Mouse (Mus musculus): Measurements from ENCODE around the gene Acsl6. TPM values are rescaled to one million over a fixed set of nuclear protein-coding genes. Genes with fewer than 3 reads are reported as not detected.

The Acsl6 gene
- polyA plus RNA-seq (2014; fragmentation: Illumina TruSeq; extraction: RNeasy Lipid Tissue Mini Kit (QIAGEN cat#74804)) = 1.0 TPM

DNA sequence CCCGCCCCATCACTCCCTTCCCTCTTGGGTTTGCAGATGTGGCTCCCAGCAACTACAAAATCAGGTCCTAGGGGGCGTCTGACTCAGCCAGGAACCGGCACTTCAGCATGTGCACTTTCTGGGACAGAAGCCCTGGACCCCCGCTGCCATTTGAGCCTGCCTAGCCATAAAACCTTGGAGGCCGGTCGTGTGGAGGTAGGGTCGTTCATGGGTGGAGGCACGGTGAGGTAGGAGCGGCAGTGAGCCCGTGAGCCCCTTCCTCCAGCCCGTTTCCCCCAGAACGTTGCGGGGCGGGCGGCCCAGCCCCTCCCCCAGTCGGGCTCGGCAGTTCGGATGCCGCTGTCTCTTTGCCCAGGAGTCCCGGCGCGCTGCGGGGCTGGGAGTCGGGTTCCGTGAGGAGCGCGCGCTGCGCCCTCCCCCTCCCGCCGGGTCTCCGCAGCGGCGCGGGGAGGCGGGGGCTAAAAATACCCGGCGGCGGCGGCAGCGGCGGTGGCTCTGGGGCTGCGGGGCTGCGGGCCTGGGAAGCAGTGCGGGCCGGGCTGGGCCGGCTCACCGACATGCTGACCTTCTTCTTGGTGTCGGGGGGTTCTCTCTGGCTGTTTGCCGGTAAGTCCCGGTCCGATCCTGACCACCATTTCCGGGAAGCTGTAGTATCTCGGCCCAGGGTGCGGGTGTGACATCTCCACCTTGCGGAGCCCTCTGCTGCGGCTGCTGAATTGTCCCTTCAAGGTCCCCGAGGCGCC, at the start of gene Acsl6:
Gene Acsl6, plus strand, starts transcription at position 71 of the 743 bp plus-strand sequence.

DNA sequence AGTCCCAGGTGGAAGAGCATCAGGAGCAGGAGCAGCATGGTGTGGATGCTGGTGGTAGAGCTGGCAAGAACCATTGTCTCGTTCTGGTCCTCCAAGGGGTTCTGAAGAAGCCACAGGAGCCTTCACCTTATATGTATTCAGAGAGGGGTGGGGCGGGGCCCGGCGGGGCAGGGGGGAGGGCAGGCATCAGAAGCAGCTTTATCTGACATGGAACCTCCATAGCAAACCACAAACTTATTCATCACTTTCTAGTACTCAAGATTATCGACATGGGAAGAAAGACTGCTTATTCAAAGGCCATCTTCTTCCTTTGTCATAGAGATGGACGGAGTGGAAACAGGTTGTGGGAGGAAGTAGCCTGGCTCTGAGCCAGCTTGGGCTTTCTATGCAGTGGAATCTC, 36.4 kb upstream of the Acsl6 start, which contains the start of gene Il3:
Gene Il3, minus strand, starts transcription at position 101 of the 400 bp plus-strand sequence.

Other genes with a start within 250 kb of the Acsl6 start
- gene Pdlim4, start 234.8 kb upstream of the Acsl6 start, polyA plus RNA-seq (2014; fragmentation: Illumina TruSeq; extraction: RNeasy Lipid Tissue Mini Kit (QIAGEN cat#74804)) = 2.0 TPM
- gene P4ha2, start 203.7 kb upstream of the Acsl6 start, polyA plus RNA-seq (2014; fragmentation: Illumina TruSeq; extraction: RNeasy Lipid Tissue Mini Kit (QIAGEN cat#74804)) = 2.1 TPM
- not detected for gene Csf2, start 54.1 kb upstream of the Acsl6 start, polyA plus RNA-seq (2014; fragmentation: Illumina TruSeq; extraction: RNeasy Lipid Tissue Mini Kit (QIAGEN cat#74804))
- gene Il3, start 36.5 kb upstream of the Acsl6 start, polyA plus RNA-seq (2014; fragmentation: Illumina TruSeq; extraction: RNeasy Lipid Tissue Mini Kit (QIAGEN cat#74804)) = not detected
- gene Meikin, start 66.9 kb downstream of the Acsl6 start, polyA plus RNA-seq (2014; fragmentation: Illumina TruSeq; extraction: RNeasy Lipid Tissue Mini Kit (QIAGEN cat#74804)) = 0.54 TPM
- 69.8 TPM for gene Fnip1, start 134.4 kb downstream of the Acsl6 start, polyA plus RNA-seq (2014; fragmentation: Illumina TruSeq; extraction: RNeasy Lipid Tissue Mini Kit (QIAGEN cat#74804))
- 54.7 TPM for gene Rapgef6, start 219.0 kb downstream of the Acsl6 start, polyA plus RNA-seq (2014; fragmentation: Illumina TruSeq; extraction: RNeasy Lipid Tissue Mini Kit (QIAGEN cat#74804))

All from ovary, adult 10 weeks (tissue).